Mouse (Mus musculus) lung, postnatal 0 days (tissue): ENCODE results near the gene Zdhhc3. TPM values are rescaled to one million over a fixed set of nuclear protein-coding genes. Genes with fewer than 3 reads are reported as not detected.

ENCODE experiments used
- ATAC-seq: fragments of 200-750 bp; cut with Nextera tagmentation; 2 replicates; pipeline ENCODE4 v1.8.0; 2017; ENCODE audit warnings: moderate library complexity
- DNase-seq: peaks from one replicate; pipeline ENCODE4 v3.0.0-alpha.2; 2016; ENCODE audit warnings: low spot score
- H3K27ac ChIP-seq: fragments of 300-500 bp; sonication (generic); 2 replicates; pipeline ENCODE4 v1.5.1; 2014; ENCODE audit warnings: antibody characterized with exemption, mild to moderate bottlenecking, low read length, mixed read lengths
- H3K27me3 ChIP-seq: fragments of 300-500 bp; sonication (generic); replicated peaks from 2 replicates; pipeline ENCODE4 v1.6.1; 2014; ENCODE audit warnings: low read length, mixed read lengths; ENCODE audit not compliant: insufficient read depth
- H3K36me3 ChIP-seq: fragments of 300-500 bp; sonication (generic); 2 replicates; pipeline ENCODE4 v1.6.1; 2014; ENCODE audit warnings: low read length, mixed read lengths; ENCODE audit not compliant: insufficient read depth
- H3K4me1 ChIP-seq: fragments of 300-500 bp; sonication (generic); 2 replicates; pipeline ENCODE4 v1.6.1; 2014; ENCODE audit warnings: antibody characterized with exemption, low read depth, low read length, mixed read lengths; ENCODE audit not compliant: insufficient read depth
- H3K4me2 ChIP-seq: fragments of 300-500 bp; sonication (generic); replicated peaks from 2 replicates; pipeline ENCODE4 v1.6.1; 2014; ENCODE audit warnings: low read depth, mild to moderate bottlenecking, low read length, moderate library complexity, mixed read lengths
- H3K4me3 ChIP-seq: fragments of 300-500 bp; sonication (generic); 2 replicates; pipeline ENCODE4 v1.5.1; 2014; ENCODE audit warnings: low read depth, low read length
- H3K9ac ChIP-seq: fragments of 300-500 bp; sonication (generic); replicated peaks from 2 replicates; pipeline ENCODE4 v1.6.1; 2014; ENCODE audit warnings: low read depth, mild to moderate bottlenecking
- H3K9me3 ChIP-seq: fragments of 300-500 bp; sonication (generic); 2 replicates; pipeline ENCODE4 v1.6.1; 2016; ENCODE audit warnings: low read length, mixed read lengths
- CTCF ChIP-seq: IDR thresholded peaks from 2 replicates; pipeline ENCODE4 v1.5.1; 2016; ENCODE audit warnings: antibody characterized with exemption, mild to moderate bottlenecking
- EP300 ChIP-seq: IDR thresholded peaks from 2 replicates; pipeline ENCODE4 v1.6.1; 2016; ENCODE audit warnings: antibody characterized with exemption, mild to moderate bottlenecking, control low read depth
- WGBS: fragments of 180-500 bp; shearing (Covaris S2); extraction: QIAGEN DNeasy Blood & Tissue Kit; methylation state at CpG from one replicate; pipeline ENCODE4 v1.1.7; 2014; 5-methylcytosine and 5-hydroxymethylcytosine counted together
- polyA plus RNA-seq: library from polyadenylated mRNA; unstranded; fragments of >200 nt; fragmentation: Nextera tagmentation; extraction: Ambion mirVana; gene quantifications from 2 replicates; pipeline ENCODE4 v1.2.1, GENCODE M21; 2015

The Zdhhc3 gene
- polyA plus RNA-seq, 1 experiment from 2014 or later, result 130 TPM

DNA sequence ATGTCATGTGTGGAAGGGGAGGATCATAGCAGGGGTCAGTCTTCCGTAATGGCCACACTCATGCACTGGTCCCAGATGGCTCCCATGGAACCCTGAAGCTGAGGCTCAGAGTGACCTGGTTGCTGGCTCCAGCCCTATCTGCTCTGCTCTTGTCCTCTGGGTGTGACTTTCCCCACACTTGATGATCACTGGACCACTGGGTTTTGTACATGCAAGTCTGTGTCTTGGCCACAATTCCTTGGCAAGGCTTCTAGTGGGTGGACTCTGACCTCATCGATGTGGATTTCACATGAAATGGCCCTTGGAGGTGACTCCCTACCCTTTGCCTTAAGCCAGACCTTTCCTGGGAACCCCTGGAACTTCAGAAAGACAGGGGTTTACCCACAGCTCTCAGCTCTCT lies 40.1 kb upstream of the Zdhhc3 start:
- H3K36me3 ChIP-seq, result no peaks in the 10 kb centered on the region

DNA sequence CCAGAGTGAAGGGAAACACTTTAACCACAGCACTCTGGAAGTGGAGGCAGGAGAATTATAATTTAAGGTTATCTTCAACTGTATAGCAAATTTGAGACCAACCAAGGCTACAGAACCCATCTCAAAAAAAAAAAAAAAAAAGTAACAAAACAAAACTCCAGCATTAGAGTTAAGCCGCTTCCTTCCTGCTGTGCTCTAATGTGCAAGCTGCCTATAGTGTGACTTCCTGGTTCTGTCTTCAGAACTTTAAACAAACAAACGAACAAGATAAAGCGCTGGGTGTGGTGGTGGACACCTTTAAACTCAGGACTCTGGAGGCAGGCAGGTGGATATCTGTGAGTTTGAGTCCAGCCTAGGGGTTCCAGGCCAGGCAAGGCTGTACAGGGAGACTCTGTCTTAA lies 39.0 kb upstream of the Zdhhc3 start:
- TF ChIP-seq CTCF, result no peak
- peak; percentile 38 for TF ChIP-seq EP300
- Histone ChIP-seq H3K4me2 (peak overlapping the region; percentile 42), H3K4me3 (no peak overlapping the region), H3K36me3 (no peaks in the 10 kb centered on the region), H3K4me1 (peaks cover 11% of the 10 kb centered on the region), H3K9ac (no peak overlapping the region), H3K9me3 (no peaks in the 10 kb centered on the region), H3K27ac (peak overlapping the region; percentile 86), H3K27me3 (no peaks in the 10 kb centered on the region)
- WGBS, result 39% methylated on average over 3 of the region's 3 CpGs
- ATAC-seq, result no peak
- DNase-seq, result peak; percentile 34

More for the DNA sequence above, 40.1 kb upstream of the Zdhhc3 start:
- DNase-seq, result peak; percentile 17
- WGBS, result 63% methylated on average over 2 of the region's 2 CpGs
- Histone ChIP-seq H3K9ac (no peak overlapping the region), H3K27ac (no peak overlapping the region), H3K4me2 (peak overlapping the region; percentile 5; the same call in 1 of the 2 replicates), H3K9me3 (no peaks in the 10 kb centered on the region), H3K4me1 (peaks cover 7% of the 10 kb centered on the region), H3K4me3 (no peak overlapping the region), H3K27me3 (no peaks in the 10 kb centered on the region)
- no peak for ATAC-seq
- TF ChIP-seq CTCF (no peak), EP300 (no peak)

DNA sequence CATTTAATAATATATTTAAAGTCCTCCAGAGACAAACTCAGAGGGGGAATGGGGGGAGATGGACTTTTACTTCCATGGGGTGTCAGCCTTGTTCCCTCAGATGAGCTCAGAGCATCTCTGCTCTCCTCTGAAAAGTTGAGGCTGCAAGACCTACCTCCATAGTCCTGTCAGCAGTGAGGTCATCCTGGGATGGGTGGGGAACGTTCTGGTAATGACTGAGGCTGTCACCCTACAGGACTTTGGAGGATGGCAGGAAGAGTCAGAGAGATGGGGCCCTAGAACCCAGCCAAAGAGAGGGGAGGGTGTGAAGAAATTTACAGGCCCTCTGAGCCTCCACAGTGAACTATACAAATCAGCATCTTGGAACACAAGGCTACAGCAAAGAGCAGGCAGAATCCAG lies 38.6 kb upstream of the Zdhhc3 start:
- DNase-seq (peak; percentile 19), ATAC-seq (0 out of 2 replicates have a peak, but pooled peaks have one; percentile 11)
- H3K9ac ChIP-seq, result 0 out of 2 replicates have a peak overlapping the region, but pooled peaks have one; percentile 16
- 38% methylated on average over 1 of the region's 1 CpGs for WGBS
- H3K4me1 ChIP-seq, result peaks cover 11% of the 10 kb centered on the region
- H3K27ac ChIP-seq, result peak overlapping the region; percentile 86
- H3K9me3 ChIP-seq, result no peaks in the 10 kb centered on the region
- peak overlapping the region; percentile 42 for H3K4me2 ChIP-seq
- no peak for TF ChIP-seq CTCF
- TF ChIP-seq EP300, result no peak
- no peaks in the 10 kb centered on the region for H3K36me3 ChIP-seq
- peak overlapping the region; percentile 26; the same call in 1 of the 2 replicates for H3K4me3 ChIP-seq
- H3K27me3 ChIP-seq, result no peaks in the 10 kb centered on the region

DNA sequence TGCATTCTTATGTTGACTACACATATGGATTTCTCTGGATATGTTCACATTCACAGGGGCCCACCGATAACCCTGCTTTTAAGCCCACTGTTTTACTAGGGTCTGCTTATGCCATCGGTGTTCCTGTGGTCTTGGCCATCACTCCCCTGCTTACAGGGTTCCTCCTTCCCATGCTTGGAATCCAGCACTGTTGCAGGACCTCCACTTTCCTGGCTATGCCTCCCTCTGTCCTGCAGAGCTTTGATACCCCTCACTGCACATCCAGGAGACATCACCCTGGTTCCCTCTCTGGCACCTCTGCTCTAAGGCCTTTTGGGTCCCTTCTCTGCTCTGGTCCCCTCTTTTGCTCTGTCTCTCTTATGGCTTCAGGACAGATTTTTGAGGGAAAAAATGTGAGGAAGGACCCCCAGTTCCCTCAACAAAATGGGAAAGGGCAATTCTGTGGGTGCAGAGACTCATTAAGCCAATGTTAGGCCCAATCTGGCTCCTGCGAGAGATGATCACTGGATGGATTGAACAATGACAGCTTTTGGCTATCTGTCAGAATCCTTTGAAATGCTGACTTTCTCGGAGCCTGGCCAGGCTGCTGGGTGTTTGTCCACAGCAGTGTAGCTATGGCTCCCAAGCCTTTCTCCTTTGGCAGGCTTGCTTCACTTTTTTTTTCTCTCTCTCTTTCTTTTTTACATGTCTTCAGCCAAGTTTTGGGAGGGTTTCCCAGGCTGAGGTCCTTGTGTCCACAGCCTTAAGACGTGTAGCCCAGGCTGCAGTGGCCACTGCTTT lies 37.4 kb upstream of the Zdhhc3 start, which contains the start of gene Clec3b:
Gene Clec3b, plus strand, starts transcription at position 706 of the 780 bp plus-strand sequence.
- H3K4me1 ChIP-seq, result peaks cover 11% of the 10 kb centered on the region
- 0 out of 2 replicates have a peak within 1 kb of the TSS, but pooled peaks have one; percentile 16 for H3K9ac ChIP-seq
- no peaks in the 10 kb centered on the region for H3K36me3 ChIP-seq
- H3K9me3 ChIP-seq, result no peaks in the 10 kb centered on the region
- peak within 1 kb of the TSS; percentile 26; the same call in 1 of the 2 replicates for H3K4me3 ChIP-seq
- no peaks in the 10 kb centered on the region for H3K27me3 ChIP-seq
- peak within 1 kb of the TSS; percentile 42 for H3K4me2 ChIP-seq
- ATAC-seq (peak; percentile 43), DNase-seq (peak; percentile 86)
- H3K27ac ChIP-seq, result peak within 1 kb of the TSS; percentile 86
- WGBS, result 61% methylated on average over 5 of the region's 5 CpGs
- no peak for TF ChIP-seq EP300
- TF ChIP-seq CTCF, result no peak

DNA sequence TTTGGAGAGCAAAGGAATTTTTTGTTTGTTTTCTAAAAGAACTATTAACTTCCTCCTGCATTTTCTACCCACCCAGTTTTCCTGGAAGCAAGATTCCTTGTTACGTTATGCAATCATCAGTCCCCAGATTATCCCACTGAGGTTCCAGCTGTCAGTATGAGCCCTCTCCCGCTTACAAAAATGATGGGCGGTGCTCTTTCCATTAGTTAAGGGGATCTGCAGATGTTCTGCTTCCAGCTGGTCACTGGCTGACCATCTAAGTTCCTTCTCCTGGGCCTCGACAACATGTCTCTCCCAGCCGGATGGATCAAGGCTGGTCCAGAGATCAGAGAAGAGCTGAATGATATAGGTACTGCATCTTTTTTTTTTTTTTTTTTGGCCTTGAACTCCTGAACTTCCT lies 35.4 kb upstream of the Zdhhc3 start:
- H3K4me2 ChIP-seq, result no peak overlapping the region
- peak; percentile 78 for ATAC-seq

DNA sequence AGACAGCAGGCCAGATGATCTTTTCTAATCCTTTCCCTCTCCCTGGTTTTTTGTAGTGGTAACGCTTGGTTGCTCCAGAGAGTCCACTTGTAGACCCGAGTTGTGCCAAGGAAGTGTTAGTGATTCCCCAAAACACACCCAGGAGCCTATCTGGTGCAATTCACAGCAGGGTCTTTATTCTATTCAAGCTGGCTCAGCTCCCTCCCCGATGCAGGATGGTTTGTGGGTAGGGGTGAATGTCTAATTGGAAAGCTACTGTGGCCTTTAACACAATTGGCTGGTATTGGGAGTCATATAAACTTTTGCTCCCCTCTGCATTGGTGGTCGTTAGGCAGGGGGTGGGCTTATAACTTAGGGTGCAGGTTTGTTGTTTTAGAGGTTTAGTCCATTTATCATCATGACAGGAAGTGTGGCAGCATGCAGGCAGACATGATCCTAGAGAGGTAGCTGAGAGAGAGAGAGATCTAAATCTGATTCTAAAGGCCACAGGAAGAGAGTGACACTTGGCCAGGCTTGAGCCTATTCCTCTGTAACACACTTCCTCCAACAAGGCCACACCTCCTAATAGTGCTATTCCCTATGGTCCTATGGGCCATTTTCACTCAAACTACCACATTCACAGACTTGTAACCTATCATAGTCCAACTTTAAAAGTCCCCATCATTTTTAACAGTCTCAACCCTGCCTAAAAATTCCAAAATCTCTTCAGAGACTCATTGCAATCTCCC lies 27.0 kb upstream of the Zdhhc3 start:
- ATAC-seq, result no peak
- peaks cover 3% of the 10 kb centered on the region; the same call in 1 of the 2 replicates for H3K4me1 ChIP-seq

More for the DNA sequence above, 35.4 kb upstream of the Zdhhc3 start:
- Histone ChIP-seq H3K27ac (peak overlapping the region; percentile 81), H3K9ac (no peak overlapping the region), H3K4me3 (no peak overlapping the region), H3K36me3 (no peaks in the 10 kb centered on the region), H3K9me3 (no peaks in the 10 kb centered on the region), H3K4me1 (peaks cover 11% of the 10 kb centered on the region), H3K27me3 (no peaks in the 10 kb centered on the region)
- DNase-seq, result peak; percentile 89
- WGBS, result 41% methylated on average over 5 of the region's 5 CpGs
- TF ChIP-seq EP300 (peak; percentile 69; the same call in 1 of the 2 replicates), CTCF (no peak)

More for the DNA sequence above, 27.0 kb upstream of the Zdhhc3 start:
- Histone ChIP-seq H3K27ac (peak overlapping the region; percentile 69), H3K36me3 (no peaks in the 10 kb centered on the region), H3K4me2 (no peak overlapping the region), H3K9me3 (no peaks in the 10 kb centered on the region), H3K4me3 (no peak overlapping the region), H3K27me3 (no peaks in the 10 kb centered on the region), H3K9ac (no peak overlapping the region)
- TF ChIP-seq EP300 (no peak), CTCF (no peak)
- 77% methylated on average over 4 of the region's 4 CpGs for WGBS
- no peak for DNase-seq
